Mouse (Mus musculus) heart, adult 2 months (tissue): ENCODE results near the gene Padi2.

Experiments used
- CTCF ChIP-seq: fragments of 200-600 bp; IDR thresholded peaks from 2 replicates; pipeline ENCODE4 v1.8.1; 2022; ENCODE audit warnings: antibody characterized with exemption, mild to moderate bottlenecking, moderate library complexity
- POLR2A ChIP-seq: fragments of 200-500 bp; IDR thresholded peaks from 2 replicates; pipeline ENCODE4 v1.6.1; 2011; ENCODE audit warnings: mild to moderate bottlenecking, low read depth, low read length, control low read depth; ENCODE audit not compliant: insufficient read depth

DNA sequence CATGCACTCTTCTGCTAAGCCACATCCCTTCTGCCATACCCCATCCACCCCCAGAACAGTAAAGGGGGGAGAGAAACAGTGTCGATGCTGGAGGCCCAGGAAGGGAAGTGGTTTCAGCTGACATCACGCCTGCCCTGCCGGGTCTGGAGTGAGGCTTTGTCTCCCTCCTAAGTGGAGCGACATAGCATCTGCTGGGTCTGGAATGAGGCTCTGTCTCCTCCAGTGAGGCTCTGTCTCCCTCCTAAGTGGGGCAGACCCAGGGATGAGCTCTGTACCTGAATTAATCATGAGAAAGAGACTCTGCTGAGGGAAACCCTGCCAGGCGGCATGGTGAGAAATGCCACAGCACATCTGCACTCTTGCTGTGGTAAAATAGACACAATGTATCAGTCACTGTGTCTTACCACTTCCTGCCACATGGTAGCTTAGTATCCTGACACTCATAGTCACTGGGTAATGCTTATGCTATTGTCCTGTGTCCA, 38.9 kb downstream of the Padi2 start:
- TF ChIP-seq POLR2A = no peak
- TF ChIP-seq CTCF = no peak
